Mouse (Mus musculus) lung, adult 2 months (tissue): ENCODE results near the gene Satb1. TPM values are rescaled to one million over a fixed set of nuclear protein-coding genes. Genes with fewer than 3 reads are reported as not detected.

ENCODE experiments used
- DNase-seq: peaks from one replicate; pipeline ENCODE4 v3.0.0; 2022
- H3K4me1 ChIP-seq: fragments of 200-500 bp; 2 replicates; pipeline ENCODE4 v1.6.1; 2011; ENCODE audit warnings: low read length; ENCODE audit not compliant: control insufficient read depth, insufficient read depth
- H3K4me3 ChIP-seq: fragments of 200-500 bp; replicated peaks from 2 replicates; pipeline ENCODE3; 2011; ENCODE audit warnings: low read depth, mild to moderate bottlenecking, control low read depth, low read length; ENCODE audit errors: extremely low read depth
- CTCF ChIP-seq: fragments of 200-500 bp; IDR thresholded peaks from 2 replicates; pipeline ENCODE4 v1.5.1; 2011; ENCODE audit warnings: mild to moderate bottlenecking, low read length, control low read depth; ENCODE audit not compliant: insufficient read depth
- POLR2A ChIP-seq: fragments of 200-500 bp; IDR thresholded peaks from 2 replicates; pipeline ENCODE4 v1.6.1; 2011; ENCODE audit warnings: low read depth, mild to moderate bottlenecking, control low read depth, low read length, borderline replicate concordance; ENCODE audit errors: extremely low read depth
- WGBS: fragments of 180-500 bp; shearing (Covaris S2); methylation state at CpG from one replicate; pipeline ENCODE4 v1.1.7; 2018; 5-methylcytosine and 5-hydroxymethylcytosine counted together
- polyA plus RNA-seq: library from polyadenylated mRNA; depleted of rRNA; stranded (reverse); fragments of >200 nt; gene quantifications from 2 replicates; pipeline ENCODE4 v1.2.3, GENCODE M21; 2012

Gene Satb1
- polyA plus RNA-seq, 1 experiment = 8.4 TPM

- 61% methylated on average over 5 of the region's 5 CpGs for WGBS
- no peak overlapping the region for H3K4me3 ChIP-seq
- no peaks in the 10 kb centered on the region for H3K4me1 ChIP-seq
- DNase-seq = no peak
- TF ChIP-seq POLR2A (no peak), CTCF (no peak)
Observed at GRCm38 (mm10) chr17:51853952-51854351, 20.9 kb upstream of the Satb1 start.

DNA sequence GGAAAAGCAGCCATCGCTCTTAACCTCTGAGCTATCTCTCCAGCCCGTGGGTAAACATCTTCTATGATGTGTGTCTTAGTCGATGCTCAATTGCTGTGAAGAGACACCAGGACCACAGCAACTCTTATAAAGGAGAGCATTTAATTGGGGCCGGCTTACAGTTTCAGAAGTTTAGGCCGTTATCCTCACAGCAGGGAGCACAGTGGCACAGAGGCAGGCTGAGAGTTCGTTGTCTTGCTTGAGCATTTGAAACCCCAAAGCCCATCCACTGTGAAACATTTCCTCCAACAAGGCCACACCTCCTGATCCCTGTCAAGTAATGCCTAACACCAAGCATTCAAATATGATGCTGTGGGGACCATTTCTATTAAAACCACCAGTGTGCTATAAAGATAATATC, 7.5 kb upstream of the Satb1 start:
- TF ChIP-seq CTCF = no peak
- no peak for TF ChIP-seq POLR2A
- Histone ChIP-seq H3K4me3 (no peak overlapping the region), H3K4me1 (no peaks in the 10 kb centered on the region)
- no peak for DNase-seq
- 76% methylated on average over 6 of the region's 6 CpGs for WGBS

DNA sequence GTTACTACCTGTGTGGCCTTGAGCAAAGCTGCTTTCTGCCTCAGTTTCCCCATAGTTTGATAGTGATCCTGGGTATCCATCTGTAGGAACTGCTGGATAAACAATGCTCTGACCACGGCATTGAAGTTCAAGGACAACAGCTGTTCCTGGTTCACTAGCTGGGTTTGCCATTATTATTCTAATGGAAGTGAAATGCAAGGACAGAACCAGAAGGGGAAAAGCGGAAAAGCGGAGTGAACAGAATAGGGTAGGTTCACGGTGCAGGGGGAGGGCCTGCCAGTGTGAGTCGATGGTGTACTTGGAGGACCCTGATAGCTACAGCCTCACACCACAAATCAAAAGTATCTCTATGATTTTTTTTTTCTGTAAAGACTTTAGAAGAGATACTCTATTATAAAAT, 6.4 kb upstream of the Satb1 start:
- WGBS = 76% methylated on average over 5 of the region's 5 CpGs
- H3K4me3 ChIP-seq = no peak overlapping the region
- TF ChIP-seq POLR2A (no peak), CTCF (no peak)

DNA sequence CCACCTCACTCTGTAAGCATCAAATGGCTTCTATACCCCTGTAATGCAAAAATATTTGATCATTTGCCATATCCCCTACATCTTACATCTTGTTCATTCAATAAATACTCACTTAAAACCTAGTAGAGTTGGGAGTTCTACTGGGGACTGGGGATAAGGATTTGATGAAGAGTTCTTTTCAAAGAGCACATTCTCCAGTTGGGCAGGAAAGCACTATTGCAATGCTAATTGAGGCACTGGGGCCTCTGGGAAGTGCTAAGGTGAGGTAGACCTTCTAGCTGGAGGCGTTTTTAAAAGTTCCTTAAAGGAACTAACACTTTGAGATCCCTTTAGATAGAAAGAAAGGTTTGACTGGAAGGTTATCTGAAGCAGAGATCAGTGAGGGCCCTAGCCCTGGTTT, 3.8 kb upstream of the Satb1 start:
- 20% methylated on average over 1 of the region's 1 CpGs for WGBS
- H3K4me3 ChIP-seq = no peak overlapping the region
- no peak for DNase-seq
- H3K4me1 ChIP-seq = no peaks in the 10 kb centered on the region
- TF ChIP-seq POLR2A (no peak), CTCF (no peak)

More for the DNA sequence above, 6.4 kb upstream of the Satb1 start:
- DNase-seq = no peak
- H3K4me1 ChIP-seq = no peaks in the 10 kb centered on the region

GRCm38 (mm10) chr17:51836243-51836642, 3.2 kb upstream of the Satb1 start:
- Histone ChIP-seq H3K4me3 (no peak overlapping the region), H3K4me1 (no peaks in the 10 kb centered on the region)
- DNase-seq = no peak
- WGBS = 81% methylated on average over 5 of the region's 5 CpGs
- TF ChIP-seq CTCF (no peak), POLR2A (no peak)

DNA sequence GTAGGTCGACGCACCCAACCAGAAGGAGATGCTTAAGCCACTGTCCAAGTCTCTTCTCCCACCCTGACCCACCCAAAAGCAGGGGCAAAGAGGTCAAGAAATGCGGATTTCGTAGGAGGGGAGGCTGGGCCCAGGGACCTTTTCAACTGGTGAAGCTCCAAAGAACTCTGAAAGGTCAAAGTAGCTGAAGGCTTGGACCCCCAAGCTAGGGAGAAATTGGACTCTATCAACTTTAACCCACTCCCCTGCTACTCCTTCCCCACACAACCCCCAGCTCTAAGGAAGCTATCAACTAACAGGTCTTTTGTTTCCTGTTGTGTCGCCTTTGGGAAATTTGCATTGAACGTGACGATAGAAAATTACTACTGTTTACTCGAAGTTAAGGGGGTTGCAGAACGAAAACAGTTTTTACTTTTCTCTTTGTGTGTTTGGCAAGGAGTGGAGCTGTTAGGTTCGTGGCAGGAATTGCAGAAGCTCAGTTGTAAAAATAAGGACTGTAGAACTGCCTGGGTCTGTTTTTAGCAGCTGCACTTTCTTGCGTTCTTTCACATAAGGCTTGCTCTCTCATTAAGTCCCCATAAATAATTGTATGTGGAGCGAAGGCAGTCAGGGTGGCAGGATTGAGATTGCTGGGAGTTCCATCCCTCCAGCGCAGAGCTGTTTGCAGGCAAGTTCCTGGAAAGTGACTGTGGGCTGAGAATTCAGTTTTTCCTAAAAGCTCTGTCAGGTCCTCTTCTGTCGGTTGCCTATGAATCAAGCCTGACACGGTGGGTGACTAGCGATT, 680 bp upstream of the Satb1 start:
- no peak overlapping the region for H3K4me3 ChIP-seq

GRCm38 (mm10) chr17:51832421-51832875, 642 bp downstream of the Satb1 start:
- no peak for TF ChIP-seq CTCF
- no peak for DNase-seq
- peak overlapping the region; percentile 72 for H3K4me3 ChIP-seq
- no peaks in the 10 kb centered on the region for H3K4me1 ChIP-seq
- under 1% methylated on average over 55 of the region's 66 CpGs for WGBS

More for the DNA sequence above, 680 bp upstream of the Satb1 start:
- 5% methylated on average over 16 of the region's 16 CpGs for WGBS
- H3K4me1 ChIP-seq = no peaks in the 10 kb centered on the region
- DNase-seq = no peak
- TF ChIP-seq CTCF = no peak
- no peak for TF ChIP-seq POLR2A

DNA sequence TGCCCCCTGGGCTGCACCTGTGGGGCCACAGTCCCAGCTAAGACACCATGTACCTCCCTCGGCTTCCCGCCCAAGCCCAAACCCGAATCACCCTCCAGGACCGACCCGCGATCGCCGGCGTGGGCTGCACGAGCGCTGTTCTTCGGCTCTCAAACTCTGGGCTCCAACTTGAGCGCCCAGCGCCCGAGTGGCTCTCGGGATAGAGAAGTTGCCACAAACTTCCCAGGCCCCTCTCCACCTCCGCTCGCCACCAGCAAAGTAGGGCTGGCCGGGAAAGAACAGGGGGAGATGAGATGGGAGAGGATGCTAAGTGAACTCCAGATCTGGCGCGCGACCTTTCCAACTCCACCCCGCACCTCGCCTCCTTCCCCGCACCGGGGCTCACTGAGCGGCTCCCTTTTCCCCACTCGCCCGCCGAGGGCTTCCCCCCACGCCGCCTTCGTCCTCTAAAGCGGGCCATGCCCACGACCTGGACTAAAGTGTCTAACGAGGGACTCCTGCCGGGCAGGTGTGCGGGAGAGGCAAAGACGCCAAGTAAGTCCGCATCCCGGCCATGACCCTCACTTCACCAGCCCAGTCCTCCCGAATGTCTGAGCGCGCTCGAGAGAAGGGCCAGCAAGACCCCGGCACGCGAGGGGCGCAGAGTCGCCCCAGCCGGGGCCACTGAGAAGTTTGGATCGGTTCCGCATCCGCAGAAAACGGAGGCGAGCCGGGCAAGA, 1.2 kb downstream of the Satb1 start:
- peak overlapping the region; percentile 72 for H3K4me3 ChIP-seq
- DNase-seq = peak; percentile 38
- under 1% methylated on average over 57 of the region's 57 CpGs for WGBS
- no peak for TF ChIP-seq CTCF
- no peaks in the 10 kb centered on the region for H3K4me1 ChIP-seq

- no peak for TF ChIP-seq POLR2A
- TF ChIP-seq CTCF = no peak
- peak overlapping the region; percentile 72 for H3K4me3 ChIP-seq
- 16% methylated on average over 14 of the region's 14 CpGs for WGBS
- H3K4me1 ChIP-seq = no peaks in the 10 kb centered on the region
- DNase-seq = no peak
Observed at GRCm38 (mm10) chr17:51831121-51831701, 1.9 kb downstream of the Satb1 start.
